Mouse (Mus musculus): ENCODE data around the gene Fut8. TPM values are rescaled to one million over a fixed set of nuclear protein-coding genes. Genes with fewer than 3 reads are reported as not detected.
"Not testable (repeated sequence)": the region's sequence is repeated elsewhere in the genome, so short reads cannot be mapped to it uniquely, and the experiment has no call there.

Fut8 gene
- polyA plus RNA-seq, 1 experiment from 2014 or later, result 64.6 TPM

DNA sequence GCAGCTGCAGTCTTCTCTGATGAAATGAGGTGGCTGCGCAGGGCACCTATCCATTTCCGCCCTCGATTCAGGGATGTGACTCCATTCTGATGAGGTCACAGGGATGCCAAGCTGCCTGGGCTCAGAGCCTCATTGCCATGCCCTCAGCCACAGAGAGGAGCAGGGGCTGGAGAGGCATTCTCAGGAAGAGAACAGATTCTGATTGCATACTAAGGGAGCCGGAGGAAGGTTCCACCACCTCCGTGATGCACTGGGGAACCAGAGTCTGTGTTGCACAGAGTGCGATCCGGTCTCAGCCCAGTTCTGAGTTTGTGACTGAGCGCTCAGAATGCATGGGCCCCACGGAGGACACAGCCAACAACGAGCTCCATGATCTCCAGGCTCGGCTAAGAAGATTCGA is 279.8 kb downstream of the Fut8 start:
- H3K4me2 ChIP-seq (ENCODE audit: low read length), result no peak overlapping the region
- no peak overlapping the region for H3K4me3 ChIP-seq (ENCODE audit: low read length)
- WGBS, result 81% methylated on average over 12 of the region's 12 CpGs
- ATAC-seq, result no peak
- no peaks in the 10 kb centered on the region for H3K4me1 ChIP-seq (ENCODE audit: control insufficient read depth, insufficient read depth, low read depth, low read length)
- H3K9ac ChIP-seq (ENCODE audit: low read depth, low read length), result no peak overlapping the region
- H3K36me3 ChIP-seq (ENCODE audit: control insufficient read depth, insufficient read depth, low read length), result no peaks in the 10 kb centered on the region
- H3K27me3 ChIP-seq (replicated peaks; ENCODE audit: control insufficient read depth, insufficient read depth, low read length), result no peaks in the 10 kb centered on the region
- no peak overlapping the region for H3K27ac ChIP-seq (ENCODE audit: low read depth, low read length)
- no peaks in the 10 kb centered on the region for H3K9me3 ChIP-seq (ENCODE audit: control insufficient read depth, low read length)

DNA sequence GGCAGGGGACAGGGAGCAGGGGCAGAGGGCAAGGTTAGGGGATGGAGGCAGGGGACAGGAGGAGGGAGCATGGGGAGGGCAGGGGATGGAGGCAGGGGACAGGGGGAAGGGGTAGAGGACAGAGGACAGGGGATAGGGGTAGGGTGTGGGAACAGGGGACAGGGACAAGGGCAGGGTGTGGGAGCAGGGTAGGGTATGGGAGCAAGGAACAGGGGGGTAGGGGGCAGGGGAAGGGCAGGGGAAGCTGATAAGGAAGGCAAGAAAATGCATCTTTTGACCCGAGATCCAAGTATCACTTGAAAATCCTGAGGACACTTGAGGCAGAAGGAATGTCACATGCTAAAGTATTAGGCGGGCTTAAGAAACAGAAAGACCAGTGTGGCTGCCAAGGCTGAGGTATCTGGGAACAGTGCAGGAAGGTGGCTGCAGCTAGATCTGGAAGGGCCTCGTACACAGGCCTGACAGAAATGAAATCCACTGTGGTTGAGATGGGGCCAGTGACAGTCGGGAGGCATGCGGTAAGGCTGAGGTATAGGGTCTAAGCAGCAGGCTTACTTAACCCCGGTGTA is 281.7 kb downstream of the Fut8 start:
- WGBS, result 73% methylated on average over 6 of the region's 6 CpGs
- Histone ChIP-seq H3K4me1 (ENCODE audit: control insufficient read depth, insufficient read depth, low read depth, low read length) (no peaks in the 10 kb centered on the region), H3K27me3 (replicated peaks; ENCODE audit: control insufficient read depth, insufficient read depth, low read length) (no peaks in the 10 kb centered on the region)

DNA sequence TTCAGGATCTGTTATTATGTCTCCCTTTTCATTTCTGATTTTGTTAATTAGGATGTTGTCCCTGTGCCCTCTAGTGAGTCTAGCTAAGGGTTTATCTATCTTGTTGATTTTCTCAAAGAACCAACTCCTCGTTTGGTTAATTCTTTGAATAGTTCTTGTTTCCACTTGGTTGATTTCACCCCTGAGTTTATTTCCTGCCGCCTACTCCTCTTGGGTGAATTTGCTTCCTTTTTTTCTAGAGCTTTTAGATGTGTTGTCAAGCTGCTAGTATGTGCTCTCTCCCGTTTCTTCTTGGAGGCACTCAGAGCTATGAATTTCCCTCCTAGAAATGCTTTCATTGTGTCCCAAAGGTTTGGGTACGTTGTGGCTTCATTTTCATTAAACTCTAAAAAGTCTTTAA is 286.1 kb downstream of the Fut8 start:
- WGBS, result 59% methylated on average over 3 of the region's 4 CpGs
- not testable (repeated sequence) for H3K36me3 ChIP-seq (ENCODE audit: control insufficient read depth, insufficient read depth, low read length); H3K4me3 ChIP-seq (ENCODE audit: low read length); H3K27me3 ChIP-seq (replicated peaks; ENCODE audit: control insufficient read depth, insufficient read depth, low read length); H3K9ac ChIP-seq (ENCODE audit: low read depth, low read length); ATAC-seq; H3K9me3 ChIP-seq (ENCODE audit: control insufficient read depth, low read length); H3K4me1 ChIP-seq (ENCODE audit: control insufficient read depth, insufficient read depth, low read depth, low read length); H3K27ac ChIP-seq (ENCODE audit: low read depth, low read length); H3K4me2 ChIP-seq (ENCODE audit: low read length)

More for the DNA sequence above, 281.7 kb downstream of the Fut8 start:
- Histone ChIP-seq H3K36me3 (ENCODE audit: control insufficient read depth, insufficient read depth, low read length) (no peaks in the 10 kb centered on the region), H3K4me2 (ENCODE audit: low read length) (no peak overlapping the region), H3K27ac (ENCODE audit: low read depth, low read length) (no peak overlapping the region), H3K4me3 (ENCODE audit: low read length) (no peak overlapping the region), H3K9me3 (ENCODE audit: control insufficient read depth, low read length) (no peaks in the 10 kb centered on the region), H3K9ac (ENCODE audit: low read depth, low read length) (no peak overlapping the region)
- ATAC-seq, result no peak
